Mouse (Mus musculus) neural tube, embryonic 10.5 days (tissue): Measurements from ENCODE around the gene Uvrag.

ENCODE experiments used
- DNase-seq: peaks from one replicate; pipeline ENCODE4 v3.0.0-alpha.2; 2017; ENCODE audit warnings: low spot score; ENCODE audit errors: extremely low spot score

Uvrag gene

DNA sequence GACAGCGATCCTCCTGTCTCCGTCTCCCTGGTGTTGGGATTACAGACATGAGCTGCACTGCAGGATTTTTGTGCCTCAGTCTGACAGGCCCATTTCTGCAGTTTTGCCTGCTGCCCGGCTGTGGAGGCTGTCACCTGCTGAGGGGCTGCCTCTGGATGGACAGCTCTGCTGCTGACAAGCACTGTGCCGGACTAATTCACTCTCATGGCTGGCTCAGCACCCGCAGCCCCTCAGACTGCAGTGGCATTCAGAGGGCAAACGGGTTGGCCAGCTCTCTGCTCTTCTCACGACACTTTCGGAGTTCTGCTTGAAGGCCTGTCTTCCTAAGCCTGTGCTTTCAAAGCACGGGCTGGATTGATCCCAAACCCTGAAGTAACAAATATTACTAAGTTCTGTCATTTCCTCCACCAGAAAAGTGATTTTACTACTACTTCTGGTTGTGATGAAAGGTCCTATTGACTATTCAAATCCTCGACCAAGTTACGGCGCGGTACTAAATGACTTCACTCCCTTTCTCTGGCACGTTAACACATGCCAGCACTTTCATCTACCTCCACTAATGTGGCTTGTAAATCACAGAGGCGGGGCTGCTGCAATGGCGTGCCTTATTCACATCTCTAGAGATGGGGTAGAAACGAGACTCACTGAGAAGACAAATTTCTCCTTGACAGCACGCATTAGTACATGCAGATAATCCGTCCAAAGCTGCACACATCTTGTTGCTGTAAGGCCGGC, 203.7 kb downstream of the Uvrag start:
- no peak for DNase-seq

DNA sequence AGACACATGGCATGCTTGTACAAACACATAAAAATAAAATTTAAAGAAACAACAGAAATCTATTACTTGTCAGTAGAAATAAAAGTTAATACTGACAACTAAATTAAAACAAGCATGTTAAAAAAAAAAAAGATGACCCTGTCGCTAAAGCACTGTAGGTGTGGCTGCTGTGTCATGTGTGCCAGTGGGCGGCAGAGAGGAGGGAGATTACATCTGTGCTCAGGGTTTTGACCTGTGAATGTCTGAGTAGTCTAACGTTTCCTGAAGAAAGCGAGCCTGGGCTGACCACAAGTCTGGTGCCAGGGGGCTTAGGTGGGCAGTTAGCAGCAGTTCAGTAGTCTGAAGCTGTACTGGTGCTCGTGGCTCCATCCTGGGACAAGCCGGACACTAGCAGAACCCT, 205.2 kb downstream of the Uvrag start:
- DNase-seq, result no peak

GRCm38 (mm10) chr7:98935193-98935592, 205.7 kb downstream of the Uvrag start:
- DNase-seq, result no peak

DNA sequence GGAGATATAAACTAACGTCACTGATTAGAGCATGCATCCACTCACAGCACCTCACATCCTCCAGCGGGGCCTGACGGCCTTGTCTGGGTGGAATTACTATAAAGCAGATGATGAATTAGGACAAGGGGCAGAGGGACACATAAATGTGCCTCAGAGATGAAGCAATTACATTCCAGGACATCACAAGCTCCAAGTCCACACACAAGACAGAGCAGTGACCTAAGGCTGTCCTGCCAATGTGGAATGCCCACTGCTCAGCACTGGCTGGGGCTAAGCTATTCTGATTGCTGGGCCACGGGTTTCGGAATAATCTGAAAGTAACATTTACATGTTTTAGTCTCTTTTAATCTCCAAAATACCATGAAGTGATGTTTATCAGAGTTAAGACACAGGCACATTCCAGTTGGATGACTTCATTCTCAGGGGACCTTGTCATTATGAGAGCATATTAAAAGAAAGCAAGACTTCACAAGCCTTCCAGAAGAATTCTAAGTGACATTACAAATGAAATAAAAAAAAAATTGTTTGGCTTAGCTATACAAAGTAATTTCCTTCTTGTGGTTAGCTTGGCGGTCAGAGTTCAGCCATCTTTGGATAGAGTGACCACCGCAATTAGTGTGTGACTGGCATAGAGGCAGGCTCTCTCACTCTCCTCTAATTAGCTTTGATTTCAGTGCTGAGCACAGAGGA, 212.5 kb downstream of the Uvrag start:
- DNase-seq, result no peak

DNA sequence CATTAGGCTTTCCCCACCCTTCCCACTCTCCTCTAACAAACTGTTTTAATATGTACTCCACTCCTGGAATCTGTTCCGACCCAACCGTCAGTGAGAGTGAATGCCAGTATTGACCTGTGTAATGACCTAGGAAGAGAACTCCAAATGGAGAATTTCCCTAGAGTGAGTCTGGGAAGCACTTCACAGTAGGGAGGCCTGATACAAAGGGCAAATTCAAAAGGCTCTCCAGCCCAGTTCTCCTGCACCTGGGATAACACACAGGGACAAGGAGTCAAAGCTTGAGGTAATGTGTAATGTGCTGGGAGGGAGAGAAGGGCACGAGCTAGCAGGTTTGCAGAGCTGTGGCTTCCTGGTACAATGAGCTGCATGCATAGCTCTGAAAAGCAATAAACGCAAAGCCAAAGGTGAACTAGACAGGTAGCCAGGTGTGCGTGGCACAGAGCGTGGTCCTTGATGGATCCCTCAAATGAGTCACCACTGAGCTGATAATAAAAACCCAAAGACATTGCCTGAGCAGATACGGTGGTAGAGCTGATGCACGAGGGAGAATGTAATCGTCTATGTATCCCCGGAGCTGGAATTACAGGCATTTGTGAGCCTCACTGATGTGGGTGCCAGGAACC, 213.9 kb downstream of the Uvrag start:
- no peak for DNase-seq

DNA sequence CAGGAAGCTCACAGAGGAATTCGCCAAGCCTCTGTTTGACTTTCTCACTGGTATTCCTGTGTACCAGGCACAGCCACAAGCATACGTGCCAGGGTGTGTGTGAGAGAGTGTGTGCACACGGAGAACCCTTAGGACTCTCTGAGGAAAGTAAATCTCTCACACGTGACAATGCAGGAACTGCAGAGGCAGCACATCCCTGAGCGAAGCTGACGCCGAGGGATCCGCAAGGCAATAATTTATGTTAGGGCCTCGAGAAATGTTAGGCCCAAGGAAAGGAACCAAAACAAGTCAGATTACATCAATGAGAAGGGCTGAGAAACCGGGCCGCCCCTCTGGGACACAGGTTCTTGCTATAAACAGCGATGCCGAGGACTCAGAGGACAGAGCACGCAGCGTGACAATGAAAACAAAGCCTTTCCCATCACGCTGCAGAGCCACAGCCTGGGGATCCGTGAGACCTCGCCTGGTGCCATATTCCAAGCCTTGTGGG, 216.5 kb downstream of the Uvrag start:
- DNase-seq, result peak; percentile 32

- no peak for DNase-seq
Observed at GRCm38 (mm10) chr7:98922984-98923383, 218.0 kb downstream of the Uvrag start.

- no peak for DNase-seq
Observed at GRCm38 (mm10) chr7:98917407-98917806, 223.5 kb downstream of the Uvrag start.

DNA sequence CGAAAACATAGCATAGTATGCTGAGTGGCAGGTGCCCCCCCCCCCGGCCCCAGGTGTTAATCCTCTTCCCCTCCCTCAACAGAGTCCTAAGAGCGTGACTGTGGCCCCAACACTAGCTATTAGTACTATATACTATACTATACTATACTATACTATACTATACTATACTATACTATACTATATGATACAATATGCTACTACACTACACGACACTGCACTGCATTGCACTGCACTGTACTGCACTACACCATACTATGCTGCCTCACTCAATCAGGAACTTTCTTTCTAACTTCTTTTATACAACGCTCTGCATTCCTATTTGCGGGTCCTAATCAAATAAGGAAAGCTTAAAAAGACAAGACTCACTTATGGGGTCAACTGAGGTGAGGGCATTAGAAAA, 224.4 kb downstream of the Uvrag start:
- no peak for DNase-seq

DNA sequence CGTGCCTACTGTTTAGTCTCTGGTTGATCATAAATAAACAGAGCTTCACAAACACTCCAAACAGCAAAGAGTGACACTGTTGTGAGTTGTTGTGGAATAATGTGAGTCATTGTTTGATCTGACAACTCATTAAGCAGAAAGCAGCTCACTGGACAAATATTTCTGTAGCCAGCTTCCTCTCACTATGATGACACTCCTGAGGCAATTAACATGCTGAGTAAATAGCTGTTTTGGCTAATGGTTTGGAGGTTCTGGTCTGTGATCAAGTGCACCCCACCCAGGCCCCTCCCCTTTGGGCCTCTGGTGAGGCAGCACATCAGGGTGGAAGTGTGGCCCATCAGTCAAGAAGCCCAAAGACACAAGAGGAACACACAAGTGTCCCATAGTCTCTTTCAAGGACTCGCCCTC, 228.0 kb downstream of the Uvrag start:
- DNase-seq, result no peak

- no peak for DNase-seq
Observed at GRCm38 (mm10) chr7:98911276-98911675, 229.7 kb downstream of the Uvrag start.

DNA sequence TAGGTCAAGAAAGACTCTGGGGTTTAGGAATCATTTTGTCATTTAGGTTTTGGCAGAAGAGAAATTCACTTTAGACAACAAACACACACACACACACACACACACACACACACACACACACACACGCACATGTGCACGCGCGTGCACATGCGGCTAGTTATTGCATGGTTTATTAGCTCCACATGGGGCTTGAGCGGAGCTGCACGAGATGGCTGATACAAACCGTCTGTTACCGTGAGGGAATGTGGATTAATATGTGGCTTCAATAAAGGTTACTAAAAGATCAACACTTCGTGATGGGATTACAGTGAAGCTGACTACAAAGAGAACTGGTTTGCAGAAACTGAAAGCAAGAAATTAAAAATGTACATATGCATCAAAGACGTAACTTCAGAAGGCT, 230.2 kb downstream of the Uvrag start:
- DNase-seq, result no peak

DNA sequence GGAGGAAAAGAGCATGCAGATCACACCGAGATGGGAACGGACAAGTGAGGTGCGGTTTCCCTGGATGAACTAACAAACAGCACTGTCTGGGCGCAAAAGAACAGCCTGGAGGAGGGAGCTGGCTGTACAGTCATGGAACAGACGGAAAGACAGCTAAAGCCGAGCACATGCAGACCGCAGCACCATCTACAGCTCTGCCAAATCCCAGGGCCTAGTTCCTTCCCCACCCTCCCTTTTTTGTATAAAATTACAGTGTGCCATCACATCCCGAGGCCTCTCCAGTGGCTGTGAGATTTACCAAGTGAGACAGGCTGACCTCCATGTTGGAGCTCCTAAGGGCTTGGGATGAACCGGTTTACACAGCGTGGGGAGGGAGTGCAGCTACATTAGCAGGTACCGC, 230.8 kb downstream of the Uvrag start:
- no peak for DNase-seq

GRCm38 (mm10) chr7:98907476-98907875, 233.5 kb downstream of the Uvrag start:
- DNase-seq, result no peak

GRCm38 (mm10) chr7:98904659-98905362, 236.1 kb downstream of the Uvrag start:
- no peak for DNase-seq

GRCm38 (mm10) chr7:98903884-98904283, 237.1 kb downstream of the Uvrag start:
- DNase-seq, result no peak

GRCm38 (mm10) chr7:98901120-98901519, 239.8 kb downstream of the Uvrag start:
- no peak for DNase-seq

GRCm38 (mm10) chr7:98899815-98900214, 241.1 kb downstream of the Uvrag start:
- no peak for DNase-seq

DNA sequence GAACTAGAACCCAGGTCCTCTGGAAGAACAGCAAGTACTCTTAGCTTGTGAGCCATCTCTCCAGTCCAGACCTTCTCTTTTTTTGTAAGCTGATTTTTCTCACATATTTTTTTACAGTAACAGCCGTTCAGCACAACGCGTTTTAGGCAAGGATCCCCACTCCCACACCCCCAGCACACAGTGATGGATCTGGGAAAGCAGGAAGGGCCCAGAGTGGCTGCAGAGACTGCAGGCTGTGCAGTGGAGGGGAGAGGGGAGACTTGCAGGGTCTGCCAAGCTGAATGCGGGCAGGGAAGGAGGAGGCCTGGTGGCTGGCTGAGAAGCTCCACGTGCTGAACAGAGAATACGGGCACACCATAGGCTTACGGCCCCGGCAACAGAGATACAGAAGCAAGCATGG, 243.6 kb downstream of the Uvrag start:
- no peak for DNase-seq

- no peak for DNase-seq
Observed at GRCm38 (mm10) chr7:98895501-98896095, 245.3 kb downstream of the Uvrag start.

DNA sequence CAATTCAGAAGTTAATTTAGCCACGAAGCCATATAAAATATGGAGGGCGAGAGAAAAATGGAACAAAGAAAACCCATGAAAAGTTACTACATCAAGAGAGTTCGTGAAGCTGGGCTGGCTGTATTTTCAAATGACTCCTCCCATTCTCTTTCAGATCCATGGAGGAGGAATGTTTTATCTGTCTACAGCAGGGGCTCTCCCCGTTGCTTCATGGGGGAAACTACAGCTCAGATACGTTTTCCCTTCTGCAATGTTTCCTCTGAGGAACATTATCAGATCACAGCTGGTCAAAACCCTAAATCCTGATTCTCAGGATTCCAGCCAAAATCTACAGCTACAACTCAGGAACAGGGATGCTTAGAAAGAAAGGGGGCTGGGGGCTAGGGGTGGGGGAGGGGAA, 246.2 kb downstream of the Uvrag start:
- no peak for DNase-seq
